In the genomic region with DNA sequence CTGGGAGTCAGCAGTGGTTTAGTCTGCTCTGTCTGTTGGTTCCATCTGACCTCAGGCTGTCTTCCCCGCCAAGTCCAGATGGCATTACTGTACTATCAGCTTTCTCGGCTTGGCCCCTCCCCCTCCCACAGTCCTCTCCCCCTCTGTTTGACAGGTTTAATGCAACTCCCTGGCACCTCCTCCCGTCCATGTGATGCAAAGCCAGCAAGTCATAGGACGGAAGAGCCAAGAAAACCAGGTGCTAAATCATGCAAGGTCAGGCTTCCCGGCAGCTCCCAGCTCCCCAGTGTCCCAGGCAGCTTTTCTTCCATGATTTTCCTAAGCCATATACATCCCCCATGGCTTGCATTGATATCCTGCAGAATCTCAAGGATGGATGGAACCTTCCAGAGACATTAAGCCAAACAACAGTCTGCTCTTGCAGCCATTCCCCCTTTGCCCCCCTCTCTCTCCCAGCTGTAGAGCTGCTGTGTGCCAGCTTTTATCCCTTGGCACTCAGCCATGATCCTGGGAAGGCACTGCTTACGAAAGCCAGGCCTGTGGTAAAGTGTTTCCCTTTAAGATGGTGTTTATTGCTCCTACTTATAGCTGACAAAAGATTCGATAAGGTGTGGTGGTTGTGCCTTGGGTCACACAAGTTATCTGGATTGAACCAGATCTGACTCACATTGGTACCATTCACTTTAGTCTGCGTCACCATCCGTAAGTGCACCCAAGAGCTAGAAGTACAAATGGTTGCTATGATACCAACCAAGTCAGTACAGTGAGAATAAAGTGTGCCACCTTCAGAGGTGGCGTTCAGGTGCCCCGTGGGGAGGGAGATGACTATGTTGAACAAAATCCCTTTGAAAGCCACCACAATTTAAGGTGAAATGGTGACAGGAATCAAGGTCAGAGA, we compare ENCODE assay signal across 9 mouse cellular contexts. TPM values are rescaled to one million over a fixed set of nuclear protein-coding genes. Genes with fewer than 3 reads are reported as not detected.
DNase-seq lines count a peak whose midpoint lies in the region; ATAC-seq and TF ChIP-seq lines count a peak whose summit lies in the region.
"Had no signal": no experiment of that assay in that cellular context is flagged by ENCODE, and none has a peak within 500 bp of the region (broad histone marks: within the 10 kb centered on the region; RNA-seq: fewer than 3 reads in every experiment).

No protein-coding gene starts in this region.

- no peak for TF ChIP-seq POLR2A in small intestine, adult 2 months (IDR thresholded peaks at IDR 0.05; ENCODE audit: low read depth, low read length)

- TF ChIP-seq EP300 in lung, postnatal 0 days (IDR thresholded peaks at IDR 0.05) = no peak; the same call in 1 of the 2 replicates

- DNase-seq in forebrain, embryonic 11.5 days (ENCODE audit: low spot score) = no peak
- no peak for DNase-seq in forebrain, embryonic 10.5 days (ENCODE audit: extremely low spot score, low spot score)
- peak; percentile 33 for DNase-seq in R1 (ENCODE audit: low read depth, low spot score)
- peak; percentile 21 for DNase-seq in embryo, embryonic 10 days (ENCODE audit: low spot score)
- DNase-seq in lung, postnatal 0 days (ENCODE audit: low spot score) = peak; percentile 92

- no peaks in the 10 kb centered on the region for H3K4me1 ChIP-seq in forebrain, embryonic 11.5 days (replicated peaks; ENCODE audit: control insufficient read depth, insufficient read depth, low read length)
- H3K4me1 ChIP-seq in forebrain, embryonic 10.5 days = no peaks in the 10 kb centered on the region
- H3K4me1 ChIP-seq in intestine, postnatal 0 days (replicated peaks; ENCODE audit: control insufficient read depth, insufficient read depth, low read length) = no peaks in the 10 kb centered on the region; the same call in 1 of the 2 replicates
- H3K4me1 ChIP-seq in lung, postnatal 0 days (ENCODE audit: insufficient read depth, low read depth, low read length) = peaks cover 17% of the 10 kb centered on the region; the same call in 1 of the 2 replicates
- H3K4me1 ChIP-seq in small intestine, adult 2 months (ENCODE audit: control insufficient read depth, insufficient read depth, insufficient read length, low read length) = peaks cover 6% of the 10 kb centered on the region; the same call in 1 of the 2 replicates

- no peak overlapping the region for H3K27ac ChIP-seq in forebrain, embryonic 11.5 days (ENCODE audit: low read depth, low read length)
- no peak overlapping the region for H3K27ac ChIP-seq in forebrain, embryonic 10.5 days
- no peak overlapping the region for H3K27ac ChIP-seq in intestine, postnatal 0 days (ENCODE audit: low read depth, low read length)
- H3K27ac ChIP-seq in lung, postnatal 0 days (ENCODE audit: low read length) = peak overlapping the region; percentile 51
- H3K27ac ChIP-seq in small intestine, adult 2 months (ENCODE audit: insufficient read depth, low read depth, low read length) = 0 out of 2 replicates have a peak overlapping the region, but pooled peaks have one; percentile 36

- H3K9ac ChIP-seq in forebrain, embryonic 11.5 days (ENCODE audit: low read length) = no peak overlapping the region
- H3K9ac ChIP-seq in intestine, postnatal 0 days (ENCODE audit: low read depth, low read length) = no peak overlapping the region
- no peak overlapping the region for H3K9ac ChIP-seq in lung, postnatal 0 days (replicated peaks; ENCODE audit: low read depth)

- no peaks in the 10 kb centered on the region for H3K9me3 ChIP-seq in forebrain, embryonic 11.5 days (ENCODE audit: control insufficient read depth, low read length)
- H3K9me3 ChIP-seq in forebrain, embryonic 10.5 days = no peaks in the 10 kb centered on the region
- no peaks in the 10 kb centered on the region for H3K9me3 ChIP-seq in intestine, postnatal 0 days (ENCODE audit: control insufficient read depth)
- H3K9me3 ChIP-seq in lung, postnatal 0 days (ENCODE audit: low read length) = no peaks in the 10 kb centered on the region

- H3K4me2 ChIP-seq in forebrain, embryonic 11.5 days (ENCODE audit: low read depth, low read length, severe bottlenecking) = no peak overlapping the region
- H3K4me2 ChIP-seq in intestine, postnatal 0 days (replicated peaks; ENCODE audit: low read depth) = no peak overlapping the region
- H3K4me2 ChIP-seq in lung, postnatal 0 days (replicated peaks; ENCODE audit: low read depth, low read length) = no peak overlapping the region

- H3K36me3 ChIP-seq in forebrain, embryonic 11.5 days (ENCODE audit: control insufficient read depth, insufficient read depth, low read length) = no peaks in the 10 kb centered on the region
- H3K36me3 ChIP-seq in forebrain, embryonic 10.5 days (replicated peaks) = no peaks in the 10 kb centered on the region
- H3K36me3 ChIP-seq in intestine, postnatal 0 days (ENCODE audit: control insufficient read depth, insufficient read depth) = no peaks in the 10 kb centered on the region
- H3K36me3 ChIP-seq in lung, postnatal 0 days (ENCODE audit: insufficient read depth, low read length) = no peaks in the 10 kb centered on the region
- H3K36me3 ChIP-seq in small intestine, adult 2 months (ENCODE audit: control insufficient read depth, insufficient read depth, low read length) = no peaks in the 10 kb centered on the region

- no peak overlapping the region for H3K4me3 ChIP-seq in forebrain, embryonic 11.5 days (ENCODE audit: low read depth, low read length)
- no peak overlapping the region for H3K4me3 ChIP-seq in forebrain, embryonic 10.5 days
- H3K4me3 ChIP-seq in intestine, postnatal 0 days (ENCODE audit: low read depth, low read length) = no peak overlapping the region
- H3K4me3 ChIP-seq in lung, postnatal 0 days (ENCODE audit: low read depth, low read length) = no peak overlapping the region
- H3K4me3 ChIP-seq in small intestine, adult 2 months (ENCODE audit: low read depth, low read length) = no peak overlapping the region

- H3K27me3 ChIP-seq in forebrain, embryonic 11.5 days (ENCODE audit: control insufficient read depth, insufficient read depth, low read length) = no peaks in the 10 kb centered on the region
- no peaks in the 10 kb centered on the region for H3K27me3 ChIP-seq in forebrain, embryonic 10.5 days (ENCODE audit: poor library complexity, severe bottlenecking)
- no peaks in the 10 kb centered on the region for H3K27me3 ChIP-seq in intestine, postnatal 0 days (replicated peaks; ENCODE audit: control insufficient read depth, insufficient read depth, low read length)
- H3K27me3 ChIP-seq in lung, postnatal 0 days (replicated peaks; ENCODE audit: insufficient read depth, low read length) = no peaks in the 10 kb centered on the region
- H3K27me3 ChIP-seq in small intestine, adult 2 months (ENCODE audit: control insufficient read depth, insufficient read depth, low read length) = no peaks in the 10 kb centered on the region

- 0 out of 2 replicates have a peak, but pooled peaks have one; percentile 20 for TF ChIP-seq CTCF in intestine, postnatal 0 days (IDR thresholded peaks at IDR 0.05; ENCODE audit: low read depth)
- TF ChIP-seq CTCF in lung, postnatal 0 days (IDR thresholded peaks at IDR 0.05) = no peak; the same call in 1 of the 2 replicates
- no peak for TF ChIP-seq CTCF in small intestine, adult 2 months (IDR thresholded peaks at IDR 0.05; ENCODE audit: extremely low read depth, insufficient read length, insufficient replicate concordance, low read depth, low read length)

- 0 out of 2 replicates have a peak, but pooled peaks have one; percentile 15 for ATAC-seq in forebrain, embryonic 11.5 days (replicated peaks; ENCODE audit: low FRiP score)
- 0 out of 2 replicates have a peak, but pooled peaks have one; percentile 12 for ATAC-seq in granulocyte monocyte progenitor cell, adult 5-6 weeks (replicated peaks; ENCODE audit: poor library complexity, severe bottlenecking)
- peak; percentile 81 for ATAC-seq in intestine, postnatal 0 days
- ATAC-seq in lung, postnatal 0 days = peak; percentile 73

- WGBS in forebrain, embryonic 11.5 days = 70% methylated on average over 11 of the region's 11 CpGs
- WGBS in forebrain, embryonic 10.5 days = 75% methylated on average over 11 of the region's 11 CpGs
- 35% methylated on average over 11 of the region's 11 CpGs for WGBS in intestine, postnatal 0 days
- 17% methylated on average over 11 of the region's 11 CpGs for WGBS in lung, postnatal 0 days
- 17% methylated on average over 11 of the region's 11 CpGs for WGBS in small intestine, adult 2 months

RNA-seq across cellular contexts. Expression of a gene that starts 29.3 kb away (rescaled TPM):
- polyA plus RNA-seq in forebrain, embryonic 11.5 days (2014; fragmentation: Nextera tagmentation; extraction: Ambion mirVana) = 5.2 and 5.6 TPM in 2 replicates
- 3.1 and 3.2 TPM in 2 replicates for polyA plus RNA-seq in forebrain, embryonic 10.5 days (2016; fragmentation: Nextera tagmentation; extraction: Ambion mirVana)
- not detected in 2 replicates for total RNA-seq in granulocyte monocyte progenitor cell, adult 5-6 weeks (2014; fragmentation: Nextera tagmentation)
- 0.10 TPM in 1 of 2 replicates, not detected in the other for total RNA-seq in granulocyte monocyte progenitor cell, adult 5-6 weeks (2017)
- 0.35 TPM in 2 replicates for polyA plus RNA-seq in intestine, postnatal 0 days (2015; fragmentation: Nextera tagmentation; extraction: Ambion mirVana)
- polyA plus RNA-seq in lung, postnatal 0 days (2015; fragmentation: Nextera tagmentation; extraction: Ambion mirVana) = 0.30 and 0.31 TPM in 2 replicates
- 0.20 and 0.24 TPM in 2 replicates for polyA plus RNA-seq in small intestine, adult 2 months (2012; rRNA removed)
- polyA plus RNA-seq: C2C12 had no signal

RNA-seq across cellular contexts. Expression of a gene that starts 40.5 kb away (rescaled TPM):
- not detected in 2 replicates for polyA plus RNA-seq in forebrain, embryonic 11.5 days (2014; fragmentation: Nextera tagmentation; extraction: Ambion mirVana)
- 0.25 and 0.31 TPM in 2 replicates for polyA plus RNA-seq in forebrain, embryonic 10.5 days (2016; fragmentation: Nextera tagmentation; extraction: Ambion mirVana)
- not detected in 2 replicates for total RNA-seq in granulocyte monocyte progenitor cell, adult 5-6 weeks (2014; fragmentation: Nextera tagmentation)
- not detected in 2 replicates for total RNA-seq in granulocyte monocyte progenitor cell, adult 5-6 weeks (2017)
- 0.52 and 0.59 TPM in 2 replicates for polyA plus RNA-seq in intestine, postnatal 0 days (2015; fragmentation: Nextera tagmentation; extraction: Ambion mirVana)
- polyA plus RNA-seq in lung, postnatal 0 days (2015; fragmentation: Nextera tagmentation; extraction: Ambion mirVana) = 2.9 and 3.3 TPM in 2 replicates
- 0.17 and 0.44 TPM in 2 replicates for polyA plus RNA-seq in small intestine, adult 2 months (2012; rRNA removed)
- polyA plus RNA-seq: C2C12 had no signal

RNA-seq across cellular contexts. Expression of a gene that starts 40.9 kb away (rescaled TPM):
- 19.5 and 19.9 TPM in 2 replicates for polyA plus RNA-seq in forebrain, embryonic 11.5 days (2014; fragmentation: Nextera tagmentation; extraction: Ambion mirVana)
- 30.2 and 31.4 TPM in 2 replicates for polyA plus RNA-seq in forebrain, embryonic 10.5 days (2016; fragmentation: Nextera tagmentation; extraction: Ambion mirVana)
- total RNA-seq in granulocyte monocyte progenitor cell, adult 5-6 weeks (2014; fragmentation: Nextera tagmentation) = 11.5 and 17.4 TPM in 2 replicates
- 13.3 and 18.0 TPM in 2 replicates for total RNA-seq in granulocyte monocyte progenitor cell, adult 5-6 weeks (2017)
- 83.9 and 92.5 TPM in 2 replicates for polyA plus RNA-seq in intestine, postnatal 0 days (2015; fragmentation: Nextera tagmentation; extraction: Ambion mirVana)
- polyA plus RNA-seq in lung, postnatal 0 days (2015; fragmentation: Nextera tagmentation; extraction: Ambion mirVana) = 28.4 and 30.5 TPM in 2 replicates
- 13.9 and 24.7 TPM in 2 replicates for polyA plus RNA-seq in small intestine, adult 2 months (2012; rRNA removed)

RNA-seq across cellular contexts. Expression of a gene that starts 47.8 kb away (rescaled TPM):
- polyA plus RNA-seq in forebrain, embryonic 11.5 days (2014; fragmentation: Nextera tagmentation; extraction: Ambion mirVana) = 10.2 and 11.0 TPM in 2 replicates
- 7.0 and 8.1 TPM in 2 replicates for polyA plus RNA-seq in forebrain, embryonic 10.5 days (2016; fragmentation: Nextera tagmentation; extraction: Ambion mirVana)
- total RNA-seq in granulocyte monocyte progenitor cell, adult 5-6 weeks (2014; fragmentation: Nextera tagmentation) = not detected in 2 replicates
- not detected in 2 replicates for total RNA-seq in granulocyte monocyte progenitor cell, adult 5-6 weeks (2017)
- polyA plus RNA-seq in intestine, postnatal 0 days (2015; fragmentation: Nextera tagmentation; extraction: Ambion mirVana) = 0.64 and 1.3 TPM in 2 replicates
- polyA plus RNA-seq in lung, postnatal 0 days (2015; fragmentation: Nextera tagmentation; extraction: Ambion mirVana) = 7.3 and 7.8 TPM in 2 replicates
- polyA plus RNA-seq in small intestine, adult 2 months (2012; rRNA removed) = 0.10 and 0.13 TPM in 2 replicates

Comparison
In these comparisons a context has a peak if more than half of its experiments do, and no peak if none do; other contexts are left out.
1. ATAC-seq: peak in every context shown above with its lines; median percentile 81 in intestine, postnatal 0 days; 73 in lung, postnatal 0 days; 15 in forebrain, embryonic 11.5 days; 12 in granulocyte monocyte progenitor cell, adult 5-6 weeks.
2. DNase-seq: peak in R1 (single experiment), embryo, embryonic 10 days (single experiment) and lung, postnatal 0 days (single experiment); none in forebrain, embryonic 11.5 days (single experiment) and forebrain, embryonic 10.5 days (single experiment).
3. H3K27ac ChIP-seq: peak in lung, postnatal 0 days (single experiment) and small intestine, adult 2 months (single experiment); none in forebrain, embryonic 11.5 days (single experiment), forebrain, embryonic 10.5 days (single experiment) and intestine, postnatal 0 days (single experiment).